Mouse (Mus musculus) erythroblast, adult 5-6 weeks (primary cell): Measurements from ENCODE around the gene Gm9803. TPM values are rescaled to one million over a fixed set of nuclear protein-coding genes. Genes with fewer than 3 reads are reported as not detected.

Experiments used
- ATAC-seq: replicated peaks from 2 replicates; pipeline ENCODE4 v1.8.0; 2016; ENCODE audit warnings: moderate number of reproducible peaks, mild to moderate bottlenecking, moderate TSS enrichment, inconsistent platforms; ENCODE audit not compliant: poor library complexity, low FRiP score, severe bottlenecking
- total RNA-seq, 2 experiments: library from RNA; stranded (forward) in 1 of 2; stranded (reverse) in 1 of 2; fragments of 150-400 nt in 1 of 2; fragments of 200-764, 138-1000 nt in 1 of 2; gene quantifications; 2 replicates each; pipeline versions ENCODE4 v1.2.3 to v1.2.4; 2015 to 2017; ENCODE audit warnings: low replicate concordance in 2 of 2

Gene Gm9803
- total RNA-seq, 2 experiments from 2014 or later: 3.3 to 12.9 TPM

DNA sequence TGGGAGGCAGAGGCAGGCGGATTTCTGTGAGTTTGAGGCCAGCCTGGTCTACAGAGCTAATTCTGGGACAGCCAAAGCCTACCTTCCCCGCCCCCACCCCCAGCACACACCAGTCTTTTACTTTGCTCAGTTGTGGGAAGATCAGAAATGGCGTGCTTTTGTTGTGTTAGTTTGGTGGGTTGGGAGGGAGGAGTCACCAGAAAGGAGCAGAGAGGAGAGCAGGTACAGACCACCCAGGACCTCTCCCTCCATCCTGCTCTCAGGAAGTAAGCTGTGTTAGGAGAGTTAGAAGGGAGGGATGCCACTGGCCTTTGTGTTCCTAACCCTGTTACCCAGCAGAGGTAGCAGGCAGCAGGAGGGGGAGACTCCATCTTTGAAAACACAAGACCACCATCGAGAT is 16.8 kb upstream of the Gm9803 start:
- ATAC-seq: no peak

- ATAC-seq: no peak
These were observed 14.7 kb upstream of the Gm9803 start for GRCm38 (mm10) chr10:43509228-43509627.

DNA sequence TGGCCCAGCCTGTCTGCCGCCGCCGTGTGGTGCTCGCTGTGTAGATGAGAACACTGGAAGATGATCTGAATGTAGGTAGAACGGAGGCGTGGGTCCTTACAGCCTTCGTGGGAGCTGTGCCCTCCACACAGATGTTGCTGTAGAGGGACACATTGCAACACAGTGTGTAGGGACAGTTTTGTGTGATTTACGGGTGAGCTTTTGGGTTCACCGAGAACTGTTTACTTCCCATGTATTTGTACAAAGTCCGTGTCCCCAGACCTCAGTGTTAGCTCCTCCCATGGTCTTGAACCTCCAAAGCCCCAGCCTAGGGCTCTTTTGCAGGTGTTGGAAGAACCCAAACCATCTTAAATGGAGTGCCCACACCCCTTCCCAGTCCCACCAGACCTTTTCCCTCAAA is 10.9 kb upstream of the Gm9803 start:
- ATAC-seq: no peak

GRCm38 (mm10) chr10:43516992-43517660 is 6.8 kb upstream of the Gm9803 start:
- no peak for ATAC-seq

GRCm38 (mm10) chr10:43517836-43518235 is 6.0 kb upstream of the Gm9803 start:
- no peak for ATAC-seq

- no peak for ATAC-seq
These were observed 5.5 kb upstream of the Gm9803 start for GRCm38 (mm10) chr10:43518368-43518767.

GRCm38 (mm10) chr10:43519977-43520376 is 3.9 kb upstream of the Gm9803 start:
- ATAC-seq: no peak

- ATAC-seq: no peak
These were observed 3.7 kb downstream of the Gm9803 start for GRCm38 (mm10) chr10:43527283-43528269.

- ATAC-seq: no peak
These were observed 10.5 kb downstream of the Gm9803 start for GRCm38 (mm10) chr10:43534382-43534781.

DNA sequence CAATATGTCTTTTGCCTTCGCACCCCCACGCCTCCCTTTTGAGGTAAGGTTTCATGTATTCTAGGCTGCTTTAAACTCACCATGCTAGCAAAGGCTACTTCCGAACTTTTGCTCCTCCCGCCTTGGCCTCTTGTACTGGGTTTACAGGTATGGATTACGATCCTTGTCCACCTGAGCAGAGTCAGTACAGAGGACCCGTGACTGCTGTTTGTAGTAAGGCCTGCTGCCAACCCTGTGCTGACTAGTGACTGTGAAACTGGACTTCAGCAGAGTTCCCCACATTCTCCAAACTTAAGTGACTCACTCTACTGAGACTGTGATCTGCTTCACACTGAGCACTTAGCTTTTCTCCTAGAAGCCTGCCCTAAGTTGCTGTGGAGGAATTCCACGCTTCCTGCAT is 13.8 kb downstream of the Gm9803 start:
- ATAC-seq: no peak

DNA sequence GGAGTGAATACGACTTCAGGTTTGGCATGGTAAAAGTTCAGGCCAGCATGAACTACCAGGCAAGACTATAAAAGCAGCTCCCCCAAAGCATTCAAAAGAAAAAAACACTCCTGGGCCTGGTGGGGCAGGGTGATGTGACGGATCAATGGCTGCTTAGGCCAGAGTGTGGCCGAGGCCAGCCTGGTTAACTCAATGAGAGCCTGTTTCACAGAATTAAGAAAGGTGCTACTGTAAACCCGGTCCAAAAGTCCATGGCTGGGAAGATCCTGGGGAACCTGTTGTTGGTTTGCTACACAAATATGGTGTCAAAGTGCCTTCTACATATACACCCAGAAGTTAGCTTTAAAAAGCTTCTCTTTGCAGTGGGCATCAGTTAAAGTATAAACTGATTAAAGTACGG is 14.9 kb downstream of the Gm9803 start:
- ATAC-seq: no peak

GRCm38 (mm10) chr10:43539746-43540310 is 15.9 kb downstream of the Gm9803 start:
- 0 out of 2 replicates have a peak, but pooled peaks have one; percentile 1 for ATAC-seq

GRCm38 (mm10) chr10:43540442-43541152 is 16.7 kb downstream of the Gm9803 start, which contains the start of gene 1700021F05Rik:
Gene 1700021F05Rik (minus strand): TSS chr10:43540994.
- peak; percentile 98 for ATAC-seq

- no peak for ATAC-seq
These were observed 17.3 kb downstream of the Gm9803 start for GRCm38 (mm10) chr10:43541153-43541544.

- no peak for ATAC-seq
These were observed 25.5 kb downstream of the Gm9803 start for GRCm38 (mm10) chr10:43549411-43549810.

DNA sequence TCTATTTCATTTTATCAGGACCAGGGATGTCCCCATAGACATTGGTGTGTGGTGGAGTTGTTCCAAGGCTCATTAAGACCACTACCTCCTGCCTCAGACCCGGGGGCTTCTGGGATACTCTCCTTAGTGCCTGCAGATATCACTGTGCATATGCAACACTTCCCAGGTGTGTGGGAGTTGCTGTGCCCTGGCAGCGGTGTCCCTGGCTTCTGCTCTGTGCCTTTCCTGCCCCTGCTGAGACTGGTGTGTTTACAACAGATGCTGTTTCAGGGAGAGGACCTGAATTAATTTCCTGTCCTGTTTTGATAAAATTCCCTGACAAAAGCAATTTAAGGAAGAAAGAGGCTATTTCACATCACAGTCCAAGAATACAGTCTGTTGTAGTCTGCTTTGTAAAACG is 27.0 kb downstream of the Gm9803 start:
- ATAC-seq: no peak

DNA sequence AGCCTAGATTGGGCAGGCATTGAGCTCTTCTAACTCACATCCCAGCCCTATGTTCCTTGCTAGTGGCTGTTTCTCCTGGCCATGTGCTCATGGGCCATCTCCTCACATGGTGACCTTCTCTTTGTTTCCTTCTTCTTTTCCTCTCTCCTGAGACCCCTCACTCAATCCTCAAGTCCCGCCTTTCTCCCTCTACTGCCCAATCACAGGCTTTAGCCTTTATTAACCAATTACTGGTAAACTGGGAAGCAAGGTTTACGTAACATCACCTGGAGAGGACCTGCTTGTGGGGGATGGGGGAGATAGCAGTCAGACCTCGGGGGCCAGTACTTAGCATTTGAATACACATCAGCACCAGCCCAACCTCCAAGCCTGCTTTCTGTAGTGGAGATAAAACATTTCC is 27.5 kb downstream of the Gm9803 start:
- no peak for ATAC-seq

DNA sequence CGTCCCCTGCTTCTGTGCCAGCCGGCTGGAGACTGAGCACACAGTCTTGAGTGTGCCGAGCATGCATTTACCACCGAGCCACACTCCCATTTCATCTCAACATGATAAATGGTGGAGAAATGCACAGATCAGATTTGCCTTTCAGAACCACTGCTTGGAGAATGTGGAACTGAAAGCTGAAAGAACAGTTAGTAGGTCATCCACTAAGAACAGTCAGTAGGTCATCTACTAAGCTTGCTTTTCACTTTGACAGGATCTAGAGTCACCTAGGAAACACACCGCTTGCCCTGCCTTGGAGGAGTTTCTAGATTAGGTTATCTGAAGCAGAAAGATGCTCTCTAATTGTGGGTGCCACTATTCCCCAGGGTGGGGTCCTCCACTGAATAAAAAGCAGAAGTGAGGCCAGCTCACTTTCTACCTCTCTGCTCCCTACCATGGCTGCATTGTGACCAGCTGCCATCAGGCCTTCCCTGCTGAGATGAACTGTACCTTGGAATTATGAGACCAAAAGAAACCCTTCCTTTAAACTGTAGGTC is 33.8 kb downstream of the Gm9803 start:
- 0 out of 2 replicates have a peak, but pooled peaks have one; percentile 13 for ATAC-seq

DNA sequence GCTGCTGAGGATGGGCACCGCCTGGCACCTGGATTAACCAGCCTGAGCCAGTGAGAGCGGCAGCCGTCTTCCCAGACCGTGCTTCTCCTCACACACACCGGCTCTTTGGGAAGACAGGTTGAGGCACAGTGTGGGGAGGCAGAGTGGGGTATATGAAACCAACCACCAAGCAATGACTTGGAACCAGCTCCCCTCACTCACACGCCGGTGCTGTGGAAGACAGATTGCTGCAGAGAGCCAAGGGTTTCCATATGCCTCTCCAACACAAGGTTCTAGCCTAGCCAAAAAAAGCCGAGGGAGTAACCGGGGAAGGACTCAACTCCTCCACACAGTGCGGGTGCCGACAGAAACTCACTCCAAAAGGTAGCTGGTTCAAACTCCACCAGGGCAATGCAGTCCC is 35.4 kb downstream of the Gm9803 start:
- ATAC-seq: no peak

GRCm38 (mm10) chr10:43560765-43561164 is 36.9 kb downstream of the Gm9803 start:
- ATAC-seq: no peak
